Mouse (Mus musculus) heart, postnatal 10 days (tissue): Measurements from ENCODE around the gene Kng1. TPM values are rescaled to one million over a fixed set of nuclear protein-coding genes. Genes with fewer than 3 reads are reported as not detected.
A peak's percentile ranks its signal among the peaks of the same experiment; 100 is the strongest.

Experiments used
- DNase-seq, 2 experiments: peaks; one replicate each; pipeline ENCODE4 v3.0.0; 2021
- intact Hi-C: fragments of 180-260 bp; cut with DNase I; formaldehyde crosslinking; loops from one replicate; pipeline ENCODE4 v1.15.1; 2025
- microRNA-seq, 2 experiments: library from miRNA; unstranded; fragments of <30 nt; microRNA quantifications; one replicate each; pipeline ENCODE4 v1.2.0; 2022
- total RNA-seq, 2 experiments: library from RNA; stranded (reverse); gene quantifications; 2 replicates each; pipeline ENCODE4 v1.2.3; 2021

The Kng1 gene
- total RNA-seq, 2 experiments from 2014 or later = not detected

DNA sequence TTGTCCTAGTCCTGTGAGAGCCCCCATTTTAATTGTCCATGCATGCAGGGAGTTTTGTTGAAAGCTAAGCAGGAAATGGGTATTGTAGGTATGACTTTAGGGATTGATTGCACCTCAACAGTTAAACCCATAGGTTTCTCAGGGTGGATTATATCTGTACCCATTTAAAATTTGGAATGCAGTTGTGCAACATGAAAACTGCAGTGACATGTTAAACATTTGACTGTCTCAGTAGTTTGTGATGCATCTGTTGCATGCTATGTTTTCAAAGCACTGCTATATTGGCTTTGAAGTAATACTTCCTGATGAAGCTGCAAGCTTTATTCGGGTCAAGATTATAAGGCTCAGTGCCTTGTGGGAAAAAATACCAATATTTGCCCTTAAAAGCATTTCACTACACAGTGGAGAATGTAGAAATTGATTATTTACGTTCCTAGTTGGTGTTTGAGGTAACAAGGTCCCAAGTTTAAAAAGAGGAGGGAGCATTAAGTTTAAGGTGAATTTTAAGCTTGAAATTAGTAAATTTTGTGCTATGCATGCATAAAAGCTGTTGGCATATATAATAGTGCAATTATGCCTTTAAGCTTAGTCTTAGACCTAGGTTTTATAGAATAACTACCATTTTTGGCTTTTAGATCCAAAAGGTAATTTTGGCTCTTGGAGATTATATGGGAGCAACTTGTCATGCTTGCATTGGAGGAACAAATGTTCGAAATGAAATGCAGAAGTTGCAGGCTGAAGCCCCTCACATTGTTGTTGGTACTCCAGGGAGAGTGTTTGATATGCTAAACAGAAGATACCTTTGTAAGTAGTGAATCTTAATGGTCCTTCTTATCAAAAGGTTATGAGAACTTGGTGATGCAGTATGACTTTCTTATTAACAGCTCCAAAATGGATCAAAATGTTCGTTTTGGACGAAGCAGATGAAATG lies 52.0 kb downstream of the Kng1 start:
- DNase-seq = no peak
- intact Hi-C loops = loop anchor here (2.0 to 10.0 kb wide), 2 partner anchors 17 to 865 kb away; partner anchors contain the start of gene Rfc4

DNA sequence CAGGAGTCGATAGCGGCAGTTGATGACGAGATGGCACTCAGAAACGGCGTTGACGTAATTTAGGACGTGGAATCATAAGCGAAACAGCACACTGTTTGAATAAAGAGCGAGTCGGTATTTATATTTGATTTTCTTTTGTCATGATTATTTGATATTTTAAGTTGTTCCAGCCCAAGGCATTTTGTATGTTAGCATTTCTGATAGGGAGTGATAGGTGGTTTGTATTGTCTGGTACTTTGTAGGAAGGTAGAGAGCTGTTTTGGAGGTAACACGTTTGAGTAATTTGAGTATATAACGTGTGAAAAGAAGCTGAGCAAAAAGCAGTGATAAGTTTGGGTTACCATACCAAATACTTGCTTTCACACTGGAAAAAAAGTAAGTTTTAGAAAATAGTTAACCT lies 54.7 kb downstream of the Kng1 start:
- DNase-seq = no peak
- intact Hi-C loops = loop anchor here (10.0 kb wide), 1 partner anchor 868 kb away; no protein-coding TSS in a partner anchor

DNA sequence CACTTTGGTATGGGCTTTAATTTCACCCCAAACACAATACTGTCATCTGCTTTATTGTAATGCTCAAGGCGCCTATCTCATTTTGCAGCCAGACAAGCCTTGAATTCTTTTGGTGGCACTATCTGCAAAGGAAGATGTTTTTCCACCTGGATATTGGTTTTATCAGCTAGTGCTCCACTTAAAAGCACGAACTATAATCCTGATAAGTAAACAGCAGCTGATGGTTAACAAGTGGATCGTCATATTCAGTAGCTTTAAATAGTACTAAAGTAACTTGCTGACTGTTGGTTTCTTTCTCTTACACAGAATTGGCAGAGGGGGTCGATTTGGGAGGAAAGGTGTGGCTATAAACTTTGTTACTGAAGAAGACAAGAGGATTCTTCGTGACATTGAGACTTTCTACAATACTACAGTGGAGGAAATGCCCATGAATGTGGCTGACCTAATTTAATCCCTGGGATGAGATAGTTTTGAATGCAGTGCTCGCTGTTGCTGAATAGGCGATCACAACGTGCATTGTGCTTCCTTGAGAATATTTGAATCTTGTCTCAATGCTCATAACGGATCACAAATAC lies 55.3 kb downstream of the Kng1 start:
- no peak for DNase-seq
- intact Hi-C loops = loop anchor here (10.0 kb wide), 1 partner anchor 868 kb away; no protein-coding TSS in a partner anchor

DNA sequence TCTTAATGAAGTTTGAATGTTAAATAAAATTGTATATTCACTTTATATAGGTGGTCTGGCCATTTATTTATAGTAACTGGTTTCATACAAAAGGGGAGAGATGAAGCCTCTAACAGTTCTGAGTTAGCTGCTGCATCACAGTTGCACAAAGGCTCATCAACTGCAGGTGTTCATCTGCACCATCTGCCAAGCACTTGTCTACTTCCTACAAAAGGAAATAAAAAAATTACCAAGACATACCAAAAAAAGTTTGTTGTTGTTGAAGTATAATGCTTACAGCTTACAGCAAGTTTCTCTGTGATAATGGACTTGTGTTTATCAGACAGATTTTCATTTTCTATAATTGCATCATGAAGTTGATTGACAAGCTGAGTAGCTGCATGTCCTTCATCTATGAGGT lies 56.2 kb downstream of the Kng1 start:
- intact Hi-C loops = loop anchor here (10.0 kb wide), 1 partner anchor 869 kb away; no protein-coding TSS in a partner anchor
- DNase-seq = no peak

DNA sequence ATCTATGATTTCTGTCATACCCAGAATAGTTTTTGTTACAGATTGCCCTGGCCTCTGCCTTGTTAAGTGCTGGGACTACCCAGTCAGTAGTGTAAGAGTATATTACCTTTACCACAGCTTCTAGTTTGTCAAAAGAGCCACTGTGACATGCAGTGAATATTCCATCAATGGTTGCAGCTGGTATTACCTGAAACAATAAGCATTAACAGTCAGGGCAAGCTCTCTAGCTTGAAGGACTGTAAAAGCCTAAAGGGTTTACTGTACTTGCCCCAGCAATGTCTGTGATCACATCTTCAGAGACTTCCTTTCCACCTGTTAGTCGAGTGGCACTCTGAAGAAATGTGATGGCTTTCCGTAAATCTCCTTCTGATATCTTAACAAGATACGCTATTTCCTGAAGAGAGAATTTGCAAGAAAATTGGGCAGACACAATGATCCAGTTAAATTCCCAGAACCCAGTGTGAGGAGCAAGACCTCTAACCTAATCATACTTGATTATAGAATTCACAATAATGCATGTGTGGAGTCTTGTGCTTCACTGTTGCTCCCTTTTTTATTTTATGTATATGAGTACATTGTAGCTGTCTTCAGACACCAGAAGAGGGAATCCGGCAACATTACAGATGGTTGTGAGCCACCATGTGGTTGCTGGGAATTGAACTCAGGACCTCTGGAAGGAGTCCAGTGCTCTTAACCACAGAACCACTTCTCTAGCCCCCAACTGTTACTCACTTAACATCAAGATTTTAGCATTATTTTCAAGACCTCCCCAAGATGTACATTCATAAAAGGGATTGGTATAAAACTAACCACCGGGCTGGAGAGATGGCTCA lies 56.9 kb downstream of the Kng1 start:
- intact Hi-C loops = loop anchor here (10.0 kb wide), 1 partner anchor 870 kb away; no protein-coding TSS in a partner anchor
- no peak for DNase-seq

DNA sequence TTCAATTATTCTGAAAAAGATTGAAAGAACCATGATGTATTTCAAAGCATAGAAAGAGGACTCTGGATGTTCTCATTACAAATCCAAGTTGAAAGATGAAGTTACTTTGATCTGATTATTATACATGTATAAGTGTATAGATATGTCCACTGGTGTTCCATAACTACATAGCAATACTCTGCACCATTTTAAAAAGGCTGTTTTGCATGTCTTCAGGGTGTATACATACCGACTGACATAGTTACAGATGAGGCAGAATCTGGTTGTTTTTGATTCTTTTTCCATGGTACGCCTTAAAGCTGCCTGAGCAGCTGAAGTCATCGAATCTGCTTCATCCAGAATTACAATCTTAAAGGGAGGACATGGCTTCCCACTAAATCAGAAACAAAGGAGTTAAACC lies 57.8 kb downstream of the Kng1 start:
- DNase-seq = no peak
- intact Hi-C loops = loop anchor here (10.0 kb wide), 1 partner anchor 871 kb away; no protein-coding TSS in a partner anchor

DNA sequence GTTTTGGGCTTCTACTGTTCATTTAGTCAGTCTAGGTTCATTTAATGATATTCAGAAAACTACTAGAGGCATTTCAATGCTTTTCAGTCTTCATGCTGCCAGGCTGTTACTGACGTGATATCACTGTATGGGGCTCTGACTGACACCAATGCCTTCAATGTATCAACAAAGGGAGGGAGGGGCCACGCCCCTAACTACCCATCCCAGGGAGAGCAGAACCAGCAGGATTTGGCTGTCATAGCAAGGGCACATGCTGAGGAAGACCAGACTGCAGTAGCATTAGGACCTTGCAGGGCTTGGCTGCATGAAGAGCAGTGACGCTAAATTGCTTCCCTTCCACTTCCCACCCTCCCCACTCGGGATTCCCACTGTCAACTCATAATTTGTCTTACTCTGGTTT lies 59.5 kb downstream of the Kng1 start:
- DNase-seq = no peak
- intact Hi-C loops = loop anchor here (10.0 kb wide), 1 partner anchor 872 kb away; no protein-coding TSS in a partner anchor

DNA sequence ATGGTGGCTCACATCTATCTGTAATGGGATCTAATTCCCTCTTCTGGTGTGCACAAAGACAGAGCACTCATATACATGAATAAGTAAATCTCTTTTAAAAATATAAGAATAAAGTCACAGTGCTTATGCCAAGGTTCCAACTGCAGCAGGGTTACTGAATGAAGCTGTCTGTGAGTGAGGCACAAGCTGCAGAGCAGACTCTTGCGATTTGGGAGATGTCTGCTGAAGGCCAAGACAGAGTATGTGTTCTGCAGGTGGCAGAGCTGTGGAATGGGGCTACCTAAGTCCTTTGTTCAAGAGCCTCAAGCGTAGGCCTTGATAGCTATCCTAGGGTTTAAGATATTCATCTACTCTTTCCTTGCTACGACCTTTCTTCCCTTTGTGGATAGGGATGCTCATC lies 64.8 kb downstream of the Kng1 start:
- intact Hi-C loops = no loop called here

DNA sequence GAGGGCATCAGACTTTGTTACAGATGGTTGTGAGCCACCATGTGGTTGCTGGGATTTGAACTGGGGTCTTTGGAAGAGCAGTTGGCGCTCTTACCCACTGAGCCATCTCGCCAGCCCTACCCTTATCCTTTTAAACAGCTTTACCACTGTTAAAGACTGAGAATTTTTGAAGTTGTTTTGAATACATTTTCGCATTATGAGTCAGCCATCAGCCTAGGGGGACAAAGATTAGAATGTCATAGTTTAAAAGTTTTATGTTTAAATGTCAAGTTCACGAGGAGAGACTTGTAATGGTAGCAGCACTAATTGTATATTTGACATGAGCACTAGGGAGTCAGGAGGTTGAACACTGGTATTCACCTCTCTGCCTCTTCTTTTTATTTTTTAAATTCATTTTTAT lies 65.4 kb downstream of the Kng1 start:
- no peak for DNase-seq
- intact Hi-C loops = no loop called here

More for the DNA sequence above, 64.8 kb downstream of the Kng1 start:
- DNase-seq = no peak

DNA sequence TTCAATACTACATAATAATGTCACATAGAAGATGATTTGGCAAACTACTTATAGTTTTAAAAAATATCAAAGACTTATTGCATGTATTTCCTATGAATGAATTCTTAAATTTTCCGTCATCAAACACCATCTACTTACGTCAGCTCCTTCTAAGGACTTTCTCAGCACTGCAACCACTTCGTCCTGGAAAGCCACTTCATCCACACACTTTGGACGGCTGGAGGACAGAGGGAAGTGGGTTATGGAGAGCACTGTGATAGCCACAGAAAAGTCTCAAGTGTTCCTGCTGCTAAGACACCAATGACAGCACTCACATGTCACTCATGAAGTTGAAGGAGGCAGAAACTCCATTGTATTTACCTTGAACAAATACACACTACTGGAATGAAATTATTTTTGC lies 66.7 kb downstream of the Kng1 start:
- DNase-seq = no peak
- intact Hi-C loops = no loop called here

DNA sequence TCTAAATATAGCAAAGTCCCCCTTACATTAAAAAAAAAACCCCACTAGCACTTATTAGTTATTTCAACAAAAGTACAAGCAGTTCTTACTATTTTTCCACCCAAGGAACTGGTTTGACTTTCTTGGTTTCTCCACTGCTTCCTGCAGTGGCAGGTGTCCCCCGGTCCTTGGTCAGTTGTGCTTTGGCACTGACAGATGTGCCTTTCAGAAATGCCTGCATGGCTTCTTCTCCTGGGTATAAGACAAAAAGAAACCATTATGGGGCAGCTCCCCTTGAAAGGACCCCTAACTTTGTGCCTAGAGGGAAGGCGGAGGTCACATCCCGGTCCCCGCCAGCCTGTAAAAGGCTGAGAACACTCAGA lies 69.6 kb downstream of the Kng1 start:
- intact Hi-C loops = loop anchor here (2.0 to 5.0 kb wide), 2 partner anchors 18 to 270 kb away; partner anchors contain the start of genes Dnajb11 and Tbccd1

DNA sequence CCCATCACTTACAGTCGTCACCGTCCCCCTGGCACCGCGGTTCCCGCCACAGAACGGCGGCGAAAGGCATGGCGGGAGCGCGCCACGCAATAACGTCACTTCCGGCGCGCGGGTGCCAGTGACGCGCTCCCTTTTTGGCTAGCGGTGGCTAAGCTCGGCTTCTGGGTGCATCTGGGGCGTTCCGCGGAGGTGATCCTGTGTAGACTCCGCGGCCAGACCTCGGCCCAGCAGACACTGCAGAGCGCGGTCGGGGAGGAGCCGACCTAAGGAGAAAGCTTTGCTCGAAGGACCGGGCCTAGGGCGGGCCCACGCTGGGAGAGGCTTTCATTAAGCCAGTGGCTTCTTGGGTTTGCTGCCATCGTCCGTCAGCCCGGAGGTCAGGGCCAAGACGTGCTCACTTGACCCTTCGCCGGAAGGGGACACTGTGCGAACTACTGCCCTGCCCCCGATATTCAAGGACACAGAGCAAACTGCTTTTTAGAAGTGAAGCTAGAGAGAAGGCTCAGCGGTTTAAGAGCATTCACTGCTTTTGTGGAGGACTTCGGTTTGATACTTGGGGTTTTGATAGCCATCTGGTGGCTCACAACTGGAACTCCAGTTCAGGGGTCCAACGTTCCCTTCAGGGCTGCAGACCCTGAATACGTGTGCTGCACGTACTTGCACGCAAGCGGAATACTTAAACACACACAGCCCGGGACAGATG lies 70.2 kb downstream of the Kng1 start, which contains the start of gene Rfc4:
Rfc4 (minus strand) TSS at position 65 of the 703 bp plus-strand sequence.
- peak; percentile 95 to 96 for DNase-seq
- intact Hi-C loops = loop anchor here (2.0 to 5.0 kb wide), 2 partner anchors 19 to 271 kb away; partner anchors contain the start of genes Dnajb11 and Tbccd1

More for the DNA sequence above, 69.6 kb downstream of the Kng1 start:
- no peak for DNase-seq

DNA sequence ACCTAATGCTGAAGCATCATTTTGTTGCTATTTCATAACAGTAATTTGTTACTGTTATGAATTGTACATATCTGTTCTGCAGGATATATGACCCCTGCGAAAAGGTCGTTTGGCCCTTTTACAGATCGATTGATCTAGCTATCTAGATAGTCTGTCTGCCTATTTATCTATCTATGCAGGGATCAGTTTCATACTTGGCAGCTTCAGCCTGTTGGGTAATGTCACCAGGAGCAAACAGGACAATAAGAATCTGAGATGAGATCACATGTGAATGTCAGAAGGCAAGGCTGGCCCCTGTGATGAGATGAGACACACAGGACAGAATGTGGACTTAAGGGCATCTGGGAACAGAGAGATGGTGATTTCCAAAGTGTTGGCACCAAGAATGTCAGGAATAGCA lies 72.6 kb downstream of the Kng1 start:
- DNase-seq = no peak

More for the DNA sequence above, 72.6 kb downstream of the Kng1 start:
- intact Hi-C loops = no loop called here

Small RNAs within 50 kb of the gene (microRNA-seq; reads per million reads assigned to microRNA genes)
- gene Gm49346 = 1.7 to 6.2 reads per million in 2 experiments

Other genes with a start within 250 kb of the Kng1 start
- not detected for gene Crygs, start 246.3 kb upstream of the Kng1 start, total RNA-seq
- gene Tbccd1, start 200.2 kb upstream of the Kng1 start, total RNA-seq = 10 to 100 TPM in 1 of 2 experiments, 1 to 10 TPM in 1; 9.1 to 10.9 TPM
- 10 to 100 TPM; 59.6 to 65.5 TPM for gene Dnajb11, start 200.0 kb upstream of the Kng1 start, total RNA-seq
- gene Ahsg, start 166.6 kb upstream of the Kng1 start, total RNA-seq = 1 to 10 TPM; 6.5 to 9.3 TPM
- not detected for gene Fetub, start 139.5 kb upstream of the Kng1 start, total RNA-seq
- not detected for gene Hrg, start 106.8 kb upstream of the Kng1 start, total RNA-seq
- under 1 TPM; 0.22 to 0.48 TPM for gene Kng2, start 28.4 kb upstream of the Kng1 start, total RNA-seq
- gene Eif4a2, start 49.6 kb downstream of the Kng1 start, total RNA-seq = 100 to 1,000 TPM; 228 to 269 TPM
- 10 to 100 TPM; 14.5 to 15.8 TPM for gene Rfc4, start 69.9 kb downstream of the Kng1 start, total RNA-seq
- 10 to 100 TPM; 12.9 to 37.4 TPM for gene Adipoq, start 88.7 kb downstream of the Kng1 start, total RNA-seq
- gene St6gal1, start 166.9 kb downstream of the Kng1 start, total RNA-seq = 10 to 100 TPM; 14.4 to 17.9 TPM